Mouse (Mus musculus) cerebellum, adult 18-20 months (tissue): Measurements from ENCODE around the gene Oprd1.

Experiments used
- DNase-seq, 2 experiments: peaks; one replicate each; pipeline ENCODE4 v3.0.0; 2021

Oprd1 gene

DNA sequence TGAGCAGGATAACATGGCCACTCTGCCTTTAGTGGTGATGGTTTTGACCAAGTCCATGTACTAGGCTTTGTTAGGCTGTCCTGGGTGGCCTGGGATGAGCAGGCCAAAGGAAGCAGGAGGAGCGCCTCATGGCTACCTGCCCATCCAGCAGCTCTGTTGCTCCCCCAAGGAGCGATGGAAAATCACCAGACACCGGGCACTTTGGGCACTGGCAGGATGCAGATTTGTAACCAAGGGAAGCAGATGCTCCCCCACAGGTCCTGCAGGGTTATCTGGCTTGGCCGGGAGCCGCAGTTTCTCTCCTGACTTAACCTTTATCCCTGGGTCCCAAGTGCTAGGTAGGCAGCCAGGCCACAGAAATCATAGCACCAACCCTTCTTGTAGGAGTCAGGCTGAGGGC lies 10.9 kb downstream of the Oprd1 start:
- peak; percentile 65 to 76 for DNase-seq

DNA sequence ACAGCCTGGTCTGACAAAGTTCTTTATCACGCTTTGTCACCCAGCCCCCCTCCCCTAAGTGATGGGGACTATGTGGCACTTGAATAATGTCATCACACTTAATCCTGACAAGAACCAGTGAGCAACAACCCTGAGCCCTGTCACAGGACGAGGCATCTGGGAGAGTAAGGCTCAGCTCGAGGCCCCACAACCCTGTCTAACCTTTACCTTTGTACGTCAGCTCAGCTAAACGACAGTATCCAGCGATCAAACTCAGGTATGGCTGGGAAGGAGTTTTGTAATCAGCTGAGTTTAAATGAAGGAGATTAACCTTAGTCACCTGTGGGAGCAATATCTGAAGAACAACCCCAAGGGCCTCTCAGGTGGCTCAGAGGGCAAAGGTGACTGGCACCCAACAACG lies 12.0 kb downstream of the Oprd1 start:
- DNase-seq, result no peak

DNA sequence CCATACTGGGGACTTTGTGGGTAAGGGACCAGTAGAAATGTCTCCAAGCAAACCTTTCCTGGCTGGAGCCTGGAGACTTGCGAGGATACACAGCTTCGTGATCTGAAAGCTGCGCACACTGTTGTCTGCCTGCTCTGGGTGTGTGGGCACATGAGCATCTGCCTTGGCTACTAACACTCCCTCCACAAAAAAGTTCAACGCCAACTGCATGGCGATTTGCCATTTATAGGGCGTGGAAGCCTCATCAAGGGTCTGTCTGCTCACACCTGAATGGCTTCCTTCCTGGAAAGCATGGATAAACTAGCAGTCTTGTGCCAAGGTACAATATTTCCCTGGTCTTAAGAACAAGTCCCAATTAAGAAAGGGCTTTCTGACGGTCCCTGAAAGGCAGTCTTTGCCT lies 12.5 kb downstream of the Oprd1 start:
- DNase-seq, result no peak

DNA sequence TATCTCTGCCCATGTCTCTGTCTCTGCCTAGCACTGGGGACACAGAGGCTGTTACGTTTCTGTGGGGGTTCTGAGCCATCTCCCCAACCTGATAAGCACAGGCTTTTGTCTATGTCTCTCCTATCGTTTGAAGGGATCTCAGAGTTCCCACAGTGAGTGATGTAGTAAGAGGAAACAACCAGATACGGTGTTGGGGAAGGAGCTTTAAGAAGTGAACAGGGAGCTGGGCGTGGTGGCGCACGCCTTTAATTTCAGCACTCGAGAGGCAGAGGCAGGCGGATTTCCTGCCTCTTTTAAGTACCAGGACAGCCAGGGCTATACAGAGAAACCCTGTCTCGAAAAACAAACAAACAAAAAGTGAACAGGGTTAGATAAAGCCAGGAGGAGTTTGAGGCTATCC lies 13.2 kb downstream of the Oprd1 start:
- DNase-seq, result no peak

DNA sequence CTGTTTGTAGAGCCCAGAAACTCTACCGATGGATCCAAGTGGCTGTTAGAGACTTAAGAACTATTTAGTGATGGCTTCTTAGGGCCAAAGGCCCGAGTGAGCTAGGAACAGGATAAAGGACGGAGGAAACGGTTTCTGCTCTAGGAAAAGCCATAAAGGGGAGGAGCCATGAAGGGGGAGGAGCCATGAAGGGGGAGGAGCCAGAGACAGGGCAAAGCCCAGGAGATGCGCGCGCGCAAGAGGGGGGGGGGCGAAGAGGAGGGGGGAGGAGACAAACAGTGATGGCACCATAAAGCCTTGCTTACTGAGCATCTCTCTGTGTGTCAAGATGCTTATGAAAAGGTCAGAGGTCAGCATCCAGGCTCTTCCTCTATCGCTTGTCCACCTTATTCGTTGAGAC lies 13.6 kb downstream of the Oprd1 start:
- no peak for DNase-seq

DNA sequence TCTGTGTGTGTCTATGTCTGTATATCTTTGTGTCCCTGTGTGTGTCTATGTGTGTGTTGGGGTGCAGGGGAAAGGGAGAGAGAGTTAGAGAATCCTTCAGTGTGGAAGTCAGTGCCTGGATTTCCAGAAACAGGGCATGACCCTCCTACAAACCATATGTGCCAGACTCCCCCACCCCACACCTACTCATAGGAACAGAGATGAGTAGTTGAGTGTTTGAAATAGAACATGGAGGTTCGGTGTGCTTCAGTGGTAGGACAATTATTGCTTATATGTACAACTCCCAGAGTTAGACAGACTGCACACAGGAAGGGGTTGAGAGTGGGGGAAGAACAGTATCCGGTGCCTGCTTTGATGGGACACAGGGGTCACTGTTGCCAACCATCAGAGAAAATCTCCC lies 14.2 kb downstream of the Oprd1 start:
- no peak for DNase-seq

DNA sequence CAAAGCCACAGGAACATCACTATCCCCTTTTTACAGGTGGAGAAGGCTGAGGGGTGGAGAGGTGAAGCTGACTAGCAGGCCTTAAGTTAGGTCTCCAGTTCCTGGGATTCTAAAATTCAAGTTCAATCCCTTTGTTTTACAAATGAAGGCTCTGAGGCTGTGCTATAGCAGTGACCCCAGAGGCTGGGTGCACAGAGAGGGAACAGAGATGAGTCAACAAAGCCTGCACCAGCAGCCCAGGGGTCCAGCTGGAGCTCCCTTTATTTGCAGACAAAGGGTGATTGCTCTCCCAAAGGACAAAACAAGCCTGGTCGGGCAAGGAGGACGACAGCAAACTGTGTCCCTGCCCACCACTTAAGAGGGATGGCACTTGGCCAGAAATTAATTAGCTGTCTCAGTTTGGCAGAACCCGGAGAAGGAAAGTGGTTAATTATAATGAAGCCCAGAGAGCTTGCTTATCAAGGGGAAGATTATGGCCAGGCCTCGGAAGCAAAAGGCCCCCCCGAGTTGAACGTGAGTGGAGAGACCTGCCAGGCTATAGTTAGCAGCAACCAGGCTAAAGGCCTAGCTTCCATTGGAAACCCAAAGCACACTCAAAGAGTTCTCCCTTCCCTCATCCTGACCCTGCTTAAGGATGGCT lies 15.2 kb downstream of the Oprd1 start:
- no peak for DNase-seq

DNA sequence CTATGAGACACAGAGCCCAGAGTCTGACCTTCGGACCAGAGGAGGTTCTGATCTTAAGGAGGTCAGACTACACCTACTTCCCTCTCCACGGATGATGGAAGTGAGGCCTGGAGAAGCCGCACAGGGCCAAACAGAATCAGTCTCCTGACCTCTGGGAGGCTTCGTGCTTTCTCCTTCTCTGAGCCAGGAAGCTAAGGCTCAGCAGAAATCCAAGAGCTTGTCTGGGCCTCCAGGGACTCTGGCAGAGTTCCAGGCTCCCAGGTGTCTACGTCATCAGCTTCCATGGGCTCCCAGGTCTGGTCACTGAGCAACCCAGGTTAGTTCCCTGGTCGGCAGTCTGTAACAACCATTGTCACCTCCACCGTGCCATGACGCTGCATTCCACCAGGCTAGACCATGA lies 17.2 kb downstream of the Oprd1 start:
- no peak for DNase-seq

DNA sequence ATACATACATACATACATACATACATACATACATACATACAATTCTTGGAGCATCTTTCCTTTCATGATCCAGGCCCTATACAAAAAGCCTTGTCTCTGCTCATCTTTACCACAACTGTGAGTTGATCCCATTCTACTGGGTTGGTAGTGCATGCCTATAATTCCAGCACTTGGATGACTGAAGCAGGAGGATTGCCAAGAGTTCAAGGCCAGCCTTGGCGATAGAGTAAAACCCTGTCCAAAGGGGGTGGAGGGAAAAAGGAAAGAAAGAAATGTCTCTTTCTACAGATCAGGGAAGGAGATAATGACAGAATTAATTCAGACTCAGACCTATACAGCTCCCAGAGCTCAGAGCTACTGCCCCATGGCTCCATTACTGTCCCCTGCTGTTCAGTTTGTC lies 21.1 kb downstream of the Oprd1 start:
- DNase-seq, result no peak

DNA sequence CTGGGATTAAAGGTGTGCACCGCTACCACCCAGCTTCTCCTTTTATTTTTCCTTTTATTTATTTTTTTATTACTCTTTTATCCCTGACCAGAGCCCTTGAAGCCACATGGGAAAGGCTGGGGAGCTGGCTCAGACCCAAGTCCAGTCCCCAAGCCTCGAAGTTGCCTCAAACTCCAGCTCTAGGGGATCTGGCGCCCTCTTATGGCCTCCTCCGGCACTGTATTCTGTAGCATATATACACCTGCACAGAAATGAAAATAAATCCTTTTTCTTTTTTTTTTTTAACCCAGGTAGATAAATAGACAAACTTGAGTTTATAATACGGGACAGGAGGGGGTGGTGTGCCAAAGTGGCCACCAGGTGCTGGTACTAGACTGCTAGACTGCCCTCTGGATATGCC lies 22.6 kb downstream of the Oprd1 start:
- no peak for DNase-seq

DNA sequence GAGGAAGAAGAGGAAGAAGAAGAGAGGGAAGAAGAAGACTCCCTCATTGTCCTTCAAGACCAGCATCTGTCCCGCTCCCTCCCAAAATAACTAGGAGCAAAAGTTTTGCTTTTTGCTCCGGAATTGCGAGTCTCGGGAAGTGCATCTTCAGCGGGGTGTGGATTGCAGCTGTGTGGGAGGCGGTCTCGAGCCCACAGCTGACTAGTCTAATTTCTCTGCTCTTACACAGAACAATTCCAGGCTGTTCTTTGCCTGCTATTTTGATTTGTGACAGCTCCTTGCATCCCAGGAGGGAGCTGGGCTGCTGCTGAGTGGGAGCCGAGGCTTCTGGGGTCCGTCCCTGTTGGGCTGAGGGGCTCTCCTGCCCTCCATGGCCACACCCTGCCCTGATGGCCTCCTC lies 24.7 kb downstream of the Oprd1 start:
- DNase-seq, result no peak

DNA sequence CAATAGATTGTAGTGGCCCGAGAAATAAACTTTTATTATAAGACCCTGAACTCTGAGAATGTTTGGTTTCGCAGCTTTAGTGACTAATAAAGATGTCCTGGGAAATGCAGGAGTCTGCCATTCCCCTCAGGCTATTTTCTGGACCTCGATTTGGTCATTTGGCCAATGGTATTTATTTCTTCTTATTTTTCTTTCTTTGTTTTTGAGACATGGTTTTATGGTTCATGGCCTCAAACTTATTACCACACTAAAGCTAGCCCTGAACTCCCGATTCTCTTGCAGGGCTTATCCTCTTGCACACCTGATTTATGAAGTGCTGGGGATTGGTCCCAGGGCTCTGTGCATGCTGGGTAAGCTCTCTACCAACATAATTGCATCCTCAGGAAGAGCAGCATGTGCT lies 28.0 kb downstream of the Oprd1 start:
- DNase-seq, result no peak

DNA sequence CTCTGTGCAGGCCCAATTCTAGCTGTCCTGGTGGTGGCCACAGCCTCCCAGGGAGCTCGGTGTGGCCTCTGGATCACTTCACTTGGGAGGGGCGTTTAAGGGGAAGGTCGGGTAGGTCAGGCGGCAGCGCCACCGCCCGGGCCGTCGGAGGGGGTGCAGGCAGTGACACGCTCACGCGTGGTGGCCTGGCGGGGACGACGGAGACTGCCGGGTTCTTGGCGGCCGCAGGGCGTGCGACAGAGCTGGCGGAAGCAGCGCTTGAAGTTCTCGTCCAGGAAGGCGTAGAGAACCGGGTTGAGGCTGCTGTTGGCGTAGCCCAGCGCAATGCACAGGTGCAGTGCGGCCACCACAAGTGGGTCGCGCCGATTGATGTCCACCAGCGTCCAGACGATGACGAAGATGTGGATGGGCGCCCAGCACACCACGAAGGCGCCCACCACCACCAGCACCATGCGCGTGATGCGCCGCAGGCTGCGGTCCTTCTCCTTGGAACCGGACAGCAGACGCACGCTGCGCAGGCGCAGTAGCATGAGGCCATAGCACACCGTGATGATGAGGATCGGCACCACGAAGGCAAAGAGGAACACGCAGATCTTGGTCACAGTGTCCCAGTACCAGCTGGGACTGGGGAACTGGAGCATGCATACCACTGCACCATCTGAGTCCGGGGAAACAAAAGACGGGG lies 30.7 kb downstream of the Oprd1 start:
- DNase-seq, result peak; percentile 11 to 33

DNA sequence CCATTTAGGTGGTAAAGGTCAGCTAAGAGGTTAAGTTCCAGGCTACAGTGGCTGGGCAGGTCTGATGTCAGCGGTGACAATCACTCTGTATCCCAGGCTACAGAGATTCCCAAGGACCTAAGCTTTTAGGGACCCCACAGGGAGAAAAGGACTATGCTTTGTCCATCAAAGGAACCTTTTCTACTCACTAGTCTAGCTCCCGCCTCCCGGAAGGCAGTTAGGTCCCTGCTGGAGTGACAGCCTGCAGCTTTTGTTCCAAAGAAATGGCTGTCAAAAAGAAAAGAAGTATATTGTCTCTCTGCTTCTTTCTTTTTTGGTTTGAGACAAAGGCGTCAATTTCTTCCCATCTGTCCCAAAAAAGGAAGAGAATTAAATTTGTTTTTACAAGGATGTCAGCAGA lies 33.1 kb downstream of the Oprd1 start:
- no peak for DNase-seq

DNA sequence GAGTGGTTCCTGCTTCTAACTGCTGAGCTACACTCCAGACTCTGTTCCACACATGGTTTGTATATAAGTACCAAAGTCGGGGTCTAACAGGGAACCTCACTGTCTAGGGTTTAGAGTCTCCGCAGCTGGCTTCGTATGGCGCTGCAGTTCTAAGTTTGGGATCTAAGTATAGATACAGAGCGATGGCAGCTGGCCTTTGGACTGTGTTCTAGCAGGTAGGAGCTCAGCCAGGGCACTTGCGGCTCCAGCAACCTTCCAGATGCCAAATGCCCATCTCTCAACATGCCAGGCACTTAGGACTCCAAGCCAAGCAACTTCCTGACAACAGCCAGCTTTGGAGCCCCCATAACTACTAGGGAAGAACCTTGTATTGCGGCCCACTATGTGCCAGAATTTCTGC lies 36.1 kb downstream of the Oprd1 start:
- no peak for DNase-seq

DNA sequence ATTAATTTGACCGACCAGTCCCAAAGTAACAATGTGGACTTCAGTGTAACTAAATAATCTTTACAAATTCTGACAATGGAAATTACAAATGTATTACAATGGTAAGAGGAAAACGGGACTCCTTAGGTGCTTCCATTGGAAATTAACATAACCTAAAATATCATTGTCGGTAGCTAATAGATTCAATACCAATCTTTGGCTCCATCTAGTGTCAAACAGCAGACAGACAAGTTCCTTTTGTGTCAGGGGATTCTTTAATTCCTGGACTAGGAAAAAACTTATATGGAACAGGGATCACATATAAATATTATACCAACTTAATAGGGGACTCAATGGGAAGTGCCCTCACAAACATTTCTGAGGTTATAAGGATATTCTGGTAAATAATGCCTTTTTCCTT lies 43.1 kb downstream of the Oprd1 start:
- no peak for DNase-seq

DNA sequence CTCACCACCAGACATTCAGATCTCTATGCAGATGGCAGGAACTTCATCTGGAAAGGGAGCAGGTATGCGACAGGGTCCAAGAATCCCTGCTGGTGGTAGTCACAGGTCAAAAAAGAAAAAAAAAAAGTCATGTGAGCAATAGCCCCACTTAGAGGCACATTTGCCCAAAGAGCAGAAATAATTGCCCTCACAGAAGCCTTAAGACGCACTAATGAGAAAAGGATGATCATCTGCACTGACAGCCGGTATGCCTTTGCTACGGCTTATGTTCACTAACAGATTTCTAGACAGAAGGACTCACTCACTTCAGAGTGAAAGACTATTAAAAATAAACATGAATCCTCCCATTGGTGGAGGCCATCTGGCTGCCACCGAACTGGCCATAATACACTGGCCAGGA lies 44.7 kb downstream of the Oprd1 start:
- DNase-seq, result no peak

DNA sequence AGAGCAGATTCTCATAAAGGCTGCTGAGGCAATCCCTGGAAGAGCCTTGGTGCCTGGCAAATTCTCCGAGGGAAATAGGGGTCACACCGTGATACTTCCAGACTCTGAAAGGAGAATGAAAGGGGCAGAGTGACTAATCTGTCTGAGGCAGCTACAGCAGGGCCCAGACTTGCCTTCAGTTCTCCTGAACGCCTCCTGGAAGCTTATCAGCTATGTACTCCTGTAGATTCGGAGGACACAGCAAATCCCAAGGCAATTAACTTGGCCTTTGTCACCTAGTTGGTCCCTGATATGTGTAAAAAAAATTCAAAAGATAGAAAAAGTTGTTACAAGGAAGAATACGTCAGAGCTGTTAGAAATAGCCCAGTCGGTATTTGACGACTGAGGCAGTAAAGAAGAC lies 49.2 kb downstream of the Oprd1 start:
- DNase-seq, result no peak

DNA sequence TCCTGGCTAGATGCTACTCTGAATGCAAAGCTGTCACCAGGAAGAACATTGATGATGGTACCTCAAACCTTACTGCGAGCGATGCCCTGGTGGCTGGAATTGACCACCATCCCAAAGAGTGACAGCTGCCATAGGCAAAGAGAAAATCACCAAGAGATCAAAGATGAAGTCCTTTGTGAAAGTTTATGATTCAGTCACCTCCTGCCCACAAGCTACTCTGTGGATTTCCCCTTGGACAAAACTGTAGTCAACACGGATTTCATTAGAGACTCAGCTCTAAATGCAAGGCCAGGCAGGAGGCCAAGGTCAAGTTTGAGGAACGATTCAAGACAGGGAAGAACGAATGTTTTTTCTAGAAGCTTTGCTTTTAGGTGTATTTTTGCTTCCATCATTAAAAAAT lies 50.4 kb downstream of the Oprd1 start:
- DNase-seq, result no peak

DNA sequence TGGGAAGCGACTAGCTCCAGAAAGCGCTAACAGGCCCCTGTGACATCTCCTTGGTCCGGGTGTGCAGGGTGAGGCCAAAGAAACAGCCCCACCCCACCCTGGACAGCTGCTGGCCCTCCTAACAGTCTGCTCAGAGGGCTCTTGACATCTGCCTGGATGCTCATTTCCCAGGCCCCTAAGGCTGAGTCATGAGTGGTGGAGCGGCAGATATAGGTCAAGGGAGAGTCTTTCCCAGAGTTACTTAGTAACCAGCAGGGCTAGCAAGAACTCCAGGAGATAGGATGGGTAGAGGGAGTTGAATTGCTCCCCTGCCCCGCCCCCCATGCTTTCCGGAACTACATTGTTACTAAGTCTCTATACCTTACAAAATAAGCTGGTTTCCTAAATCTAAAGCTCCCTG lies 51.1 kb downstream of the Oprd1 start:
- no peak for DNase-seq

DNA sequence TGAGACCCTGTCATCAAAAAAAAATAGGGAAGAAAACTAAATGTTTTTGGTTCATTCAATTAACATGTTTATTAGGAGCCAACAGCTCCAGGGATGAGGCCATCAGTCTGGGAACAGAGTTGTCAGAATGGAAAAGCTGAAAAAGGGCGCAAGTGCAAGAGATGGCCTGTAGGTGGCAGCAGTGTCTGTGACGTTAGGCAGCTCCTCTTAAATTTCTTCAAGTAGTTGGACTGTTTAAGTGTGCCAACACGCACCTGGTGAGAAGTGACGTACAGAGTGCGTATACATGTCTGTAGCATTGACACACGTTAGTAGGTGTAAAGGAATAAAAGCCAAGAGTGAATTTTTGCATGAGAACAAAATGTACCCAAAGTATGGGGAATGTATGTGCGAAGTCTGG lies 55.4 kb downstream of the Oprd1 start:
- DNase-seq, result peak; percentile 59 to 75

DNA sequence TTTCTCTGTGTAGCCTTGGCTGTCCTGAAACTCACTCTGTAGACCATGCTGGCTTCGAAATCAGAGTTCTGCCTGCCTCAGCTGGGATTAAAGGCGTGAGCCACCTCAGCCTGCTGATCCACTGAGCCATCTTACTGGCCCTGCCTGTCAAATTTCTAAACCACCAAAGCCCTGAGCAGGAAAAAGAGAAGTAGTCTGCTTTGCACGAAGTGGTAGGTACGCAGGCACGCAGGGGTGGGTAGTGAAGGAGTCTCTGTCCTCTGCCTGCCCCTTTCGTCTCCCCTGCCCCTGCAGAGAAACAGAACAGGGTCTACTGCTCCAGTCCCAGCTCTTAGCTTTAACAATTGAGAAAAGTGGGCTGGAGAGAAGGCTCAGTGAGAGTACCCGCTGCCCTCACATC lies 59.2 kb downstream of the Oprd1 start:
- DNase-seq, result no peak

DNA sequence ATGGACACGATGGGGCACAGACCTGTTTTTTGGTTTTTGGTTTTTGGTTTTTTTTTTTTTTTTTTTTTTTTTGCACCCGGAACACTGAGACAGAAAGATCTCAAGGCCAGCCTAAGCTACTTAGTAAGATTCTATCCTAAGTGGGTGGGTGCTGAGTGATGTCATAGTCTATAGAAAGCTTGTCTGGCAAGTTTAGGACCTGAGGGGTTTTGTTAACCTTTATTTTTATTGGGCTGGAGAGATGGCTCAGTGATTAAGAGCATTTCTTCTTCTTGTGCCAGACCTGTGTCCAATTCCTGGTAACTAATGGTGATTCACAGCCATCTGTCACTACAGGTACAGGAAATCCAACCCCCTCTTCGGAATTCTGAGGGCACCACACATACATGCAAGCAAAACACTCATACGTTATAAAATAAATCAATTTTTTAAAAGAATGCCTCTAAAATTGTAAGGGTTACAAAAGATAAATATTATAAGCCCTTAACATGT lies 63.7 kb downstream of the Oprd1 start:
- DNase-seq, result no peak

DNA sequence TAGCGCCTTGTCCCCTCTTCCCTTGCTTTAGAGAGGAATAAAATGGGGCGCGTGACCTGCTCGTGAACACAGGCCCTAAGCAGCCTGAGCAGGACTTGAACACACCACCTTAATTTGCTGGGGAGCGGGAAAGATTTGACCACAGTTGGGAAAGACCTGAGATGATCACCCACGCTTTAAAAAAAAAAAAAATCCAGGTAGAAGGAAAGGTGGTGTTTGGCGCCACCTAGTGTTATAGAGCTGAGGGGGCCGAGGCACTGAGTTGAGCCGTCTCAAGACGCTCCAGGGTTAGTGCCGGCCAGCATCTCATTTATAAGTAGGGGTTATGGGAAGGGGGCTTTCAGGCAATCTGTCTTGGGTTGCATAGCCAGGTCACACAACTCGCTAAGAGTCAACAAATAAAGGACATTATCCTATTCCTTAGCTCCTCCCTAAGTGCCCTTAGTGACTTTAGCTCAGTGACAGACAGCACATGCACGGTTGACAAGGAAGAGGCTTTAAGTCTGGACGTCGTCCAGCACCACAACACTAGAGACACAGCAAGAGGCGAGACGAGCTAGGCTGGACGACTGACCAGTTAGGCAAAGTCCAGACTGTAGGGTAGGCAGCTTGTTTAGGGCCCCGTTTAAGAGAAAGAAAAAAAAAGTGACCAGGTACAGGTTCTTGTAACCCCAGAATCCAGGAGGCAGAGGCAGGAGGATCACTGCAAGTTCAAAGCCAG lies 64.6 kb downstream of the Oprd1 start:
- peak; percentile 71 to 81 for DNase-seq
